Mouse (Mus musculus) MEL (cell line): ENCODE measurements around the gene Ing3.

Experiments
- BHLHE40 ChIP-seq: IDR thresholded peaks from 2 replicates; pipeline ENCODE4 v1.6.1; 2012; ENCODE audit warnings: low read depth, mild to moderate bottlenecking, inconsistent platforms, low read length, improper control_type of control experiment, borderline replicate concordance
- CTCF ChIP-seq, 3 experiments: IDR thresholded peaks in 2 of 3; conservative IDR thresholded peaks in 1 of 3; 2 replicates each; pipeline ENCODE4 v1.5.1; 2011 to 2012; ENCODE audit warnings: low read length in 3 of 3, low read depth in 2 of 3, mild to moderate bottlenecking in 2 of 3, improper control_type of control experiment in 1 of 3, inconsistent platforms in 1 of 3, mixed read lengths in 1 of 3, moderate library complexity in 1 of 3; ENCODE audit not compliant: control insufficient read depth in 1 of 3, insufficient read depth in 1 of 3, poor library complexity in 1 of 3, severe bottlenecking in 1 of 3
- E2F4 ChIP-seq: IDR thresholded peaks from 2 replicates; pipeline ENCODE4 v1.6.1; 2011; ENCODE audit warnings: low read depth, low read length, improper control_type of control experiment, borderline replicate concordance
- ETS1 ChIP-seq: IDR thresholded peaks from 2 replicates; pipeline ENCODE4 v1.6.1; 2012; ENCODE audit warnings: low read depth, mild to moderate bottlenecking, inconsistent platforms, low read length, improper control_type of control experiment, moderate library complexity
- GATA1 ChIP-seq: IDR thresholded peaks from 2 replicates; pipeline ENCODE4 v1.6.1; 2011; ENCODE audit warnings: low read depth, low read length, improper control_type of control experiment
- MAX ChIP-seq: IDR thresholded peaks from 2 replicates; pipeline ENCODE4 v1.6.1; 2011; ENCODE audit warnings: low read length, improper control_type of control experiment
- NRF1 ChIP-seq: IDR thresholded peaks from 2 replicates; pipeline ENCODE4 v1.6.1; 2014; ENCODE audit warnings: low read depth, mild to moderate bottlenecking, inconsistent platforms, low read length, improper control_type of control experiment, moderate library complexity; ENCODE audit not compliant: poor library complexity, insufficient read depth, severe bottlenecking
- POLR2A ChIP-seq, 2 experiments: IDR thresholded peaks; 2 replicates each; pipeline ENCODE4 v1.6.1; 2011 to 2012; ENCODE audit warnings: low read length in 2 of 2, mild to moderate bottlenecking in 2 of 2, control low read depth in 1 of 2, improper control_type of control experiment in 1 of 2, low read depth in 1 of 2, moderate library complexity in 1 of 2; ENCODE audit not compliant: control insufficient read depth in 1 of 2, insufficient read depth in 1 of 2, poor library complexity in 1 of 2
- SIN3A ChIP-seq: IDR thresholded peaks from 2 replicates; pipeline ENCODE4 v1.6.1; 2012; ENCODE audit warnings: low read length, improper control_type of control experiment, inconsistent platforms
- USF1 ChIP-seq: IDR thresholded peaks from 2 replicates; pipeline ENCODE4 v1.6.1; 2014; ENCODE audit warnings: low read depth, mild to moderate bottlenecking, inconsistent platforms, low read length, improper control_type of control experiment, moderate library complexity

- TF ChIP-seq POLR2A (IDR thresholded peaks at IDR 0.05; ENCODE audit: control insufficient read depth in 1 of 2, insufficient read depth in 1 of 2, low read depth in 1 of 2, low read length in 2 of 2, poor library complexity in 1 of 2), result no peak
- no peak for TF ChIP-seq ETS1
- no peak for TF ChIP-seq E2F4
- no peak for TF ChIP-seq SIN3A
- TF ChIP-seq NRF1, result no peak
- no peak for TF ChIP-seq CTCF (IDR thresholded peaks at IDR 0.05 in 2 of 3, conservative IDR thresholded peaks at IDR 0.05 in 1 of 3; ENCODE audit: control insufficient read depth in 1 of 3, insufficient read depth in 1 of 3, low read depth in 2 of 3, low read length in 3 of 3, poor library complexity in 1 of 3, severe bottlenecking in 1 of 3)
- TF ChIP-seq GATA1, result no peak
- TF ChIP-seq MAX, result no peak
- TF ChIP-seq USF1, result no peak
- TF ChIP-seq BHLHE40, result no peak
These were observed 61.5 kb downstream of the Ing3 start for GRCm38 (mm10) chr6:22010761-22011281.
